Mouse (Mus musculus): ENCODE data around the gene Scyl1.

- TF ChIP-seq KAT2A (conservative IDR thresholded peaks at IDR 0.05; ENCODE audit: low read depth, low read length) (no peak), POLR2A (IDR thresholded peaks at IDR 0.05; ENCODE audit: control insufficient read depth in 1 of 2, insufficient read depth in 1 of 2, low read depth in 1 of 2, low read length in 2 of 2, poor library complexity in 1 of 2) (no peak), BHLHE40 (IDR thresholded peaks at IDR 0.05; ENCODE audit: borderline replicate concordance, low read depth, low read length) (no peak), USF1 (IDR thresholded peaks at IDR 0.05; ENCODE audit: low read depth, low read length) (no peak), CTCF (IDR thresholded peaks at IDR 0.05 in 2 of 3, conservative IDR thresholded peaks at IDR 0.05 in 1 of 3; ENCODE audit: control insufficient read depth in 1 of 3, insufficient read depth in 1 of 3, low read depth in 2 of 3, low read length in 3 of 3, poor library complexity in 1 of 3, severe bottlenecking in 1 of 3) (no peak), CHD1 (IDR thresholded peaks at IDR 0.05; ENCODE audit: low read depth, low read length) (no peak), MAZ (IDR thresholded peaks at IDR 0.05; ENCODE audit: low read depth, low read length) (no peak), JUND (IDR thresholded peaks at IDR 0.05; ENCODE audit: low read depth, low read length) (no peak)
Measured at GRCm38 (mm10) chr19:5781532-5781931, 10.3 kb upstream of the Scyl1 start.
